Comparison of ENCODE assay signal across 12 mouse cellular contexts in the genomic region with DNA sequence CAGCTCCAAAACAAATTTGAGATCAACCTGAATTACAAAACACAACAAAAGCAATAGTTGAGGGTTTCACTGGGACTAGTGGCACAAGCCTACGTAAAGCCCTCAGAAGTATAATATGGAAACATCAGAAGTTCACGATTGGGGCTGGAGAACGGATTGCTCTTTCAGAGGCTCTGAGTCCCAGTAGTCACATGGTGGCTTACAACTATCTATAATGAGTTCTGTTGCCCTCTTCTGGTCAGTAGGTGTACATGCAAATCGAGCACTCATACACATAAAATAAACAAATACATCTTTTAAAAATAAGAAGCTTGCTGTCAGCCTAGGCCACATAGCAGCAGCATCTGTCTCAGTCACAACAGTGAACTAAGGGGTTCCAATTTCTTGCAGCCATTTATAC. TPM values are rescaled to one million over a fixed set of nuclear protein-coding genes. Genes with fewer than 3 reads are reported as not detected.
DNase-seq lines count a peak whose midpoint lies in the region; ATAC-seq lines count a peak whose summit lies in the region.
"Had no signal": no experiment of that assay in that cellular context is flagged by ENCODE, and none has a peak within 500 bp of the region (broad histone marks: within the 10 kb centered on the region; RNA-seq: fewer than 3 reads in every experiment).

No protein-coding gene starts in this region.

- no peak for ATAC-seq in forebrain, embryonic 14.5 days
- ATAC-seq in forebrain, embryonic 15.5 days (replicated peaks): no peak
- ATAC-seq in midbrain, embryonic 11.5 days (ENCODE audit: low FRiP score): no peak
- no peak for ATAC-seq in midbrain, embryonic 13.5 days

- H3K4me2 ChIP-seq in forebrain, embryonic 14.5 days (ENCODE audit: low read length): no peak overlapping the region
- no peak overlapping the region for H3K4me2 ChIP-seq in forebrain, embryonic 15.5 days (replicated peaks)
- H3K4me2 ChIP-seq in midbrain, embryonic 11.5 days: no peak overlapping the region
- no peak overlapping the region for H3K4me2 ChIP-seq in midbrain, embryonic 13.5 days (replicated peaks)
- H3K4me2 ChIP-seq: heart, embryonic 11.5 days had no signal

- H3K27ac ChIP-seq in forebrain, embryonic 14.5 days (ENCODE audit: low read depth, low read length): no peak overlapping the region
- H3K27ac ChIP-seq in forebrain, embryonic 15.5 days (replicated peaks): no peak overlapping the region
- no peak overlapping the region for H3K27ac ChIP-seq in midbrain, embryonic 11.5 days (ENCODE audit: low read depth, low read length)
- H3K27ac ChIP-seq in midbrain, embryonic 13.5 days: no peak overlapping the region

- H3K9me3 ChIP-seq in forebrain, embryonic 14.5 days (replicated peaks; ENCODE audit: control insufficient read depth, low read length): no peaks in the 10 kb centered on the region
- no peaks in the 10 kb centered on the region for H3K9me3 ChIP-seq in forebrain, embryonic 15.5 days
- no peaks in the 10 kb centered on the region for H3K9me3 ChIP-seq in midbrain, embryonic 11.5 days (ENCODE audit: control insufficient read depth, low read length)
- H3K9me3 ChIP-seq in midbrain, embryonic 13.5 days: no peaks in the 10 kb centered on the region

- intact Hi-C loops in left cerebral cortex, postnatal 14 days (cut with DNase I): no loop called here

- no peaks in the 10 kb centered on the region for H3K36me3 ChIP-seq in forebrain, embryonic 14.5 days (ENCODE audit: control insufficient read depth, insufficient read depth, low read length)
- no peaks in the 10 kb centered on the region for H3K36me3 ChIP-seq in forebrain, embryonic 15.5 days
- no peaks in the 10 kb centered on the region for H3K36me3 ChIP-seq in midbrain, embryonic 11.5 days (ENCODE audit: control insufficient read depth, insufficient read depth, low read length)
- no peaks in the 10 kb centered on the region for H3K36me3 ChIP-seq in midbrain, embryonic 13.5 days
- no peaks in the 10 kb centered on the region for H3K36me3 ChIP-seq in splenic B cell, adult 2 months (ENCODE audit: control insufficient read depth, insufficient read depth, low read length, poor library complexity, severe bottlenecking)

- no peaks in the 10 kb centered on the region for H3K27me3 ChIP-seq in forebrain, embryonic 14.5 days (replicated peaks; ENCODE audit: control insufficient read depth, insufficient read depth, low read length)
- H3K27me3 ChIP-seq in forebrain, embryonic 15.5 days: no peaks in the 10 kb centered on the region; the same call in 1 of the 2 replicates
- H3K27me3 ChIP-seq in midbrain, embryonic 11.5 days (ENCODE audit: control insufficient read depth, insufficient read depth, low read length): no peaks in the 10 kb centered on the region
- no peaks in the 10 kb centered on the region for H3K27me3 ChIP-seq in midbrain, embryonic 13.5 days
- H3K27me3 ChIP-seq in splenic B cell, adult 2 months (ENCODE audit: control insufficient read depth, insufficient read depth, low read length, poor library complexity, severe bottlenecking): no peaks in the 10 kb centered on the region

- H3K4me1 ChIP-seq in forebrain, embryonic 14.5 days (ENCODE audit: control insufficient read depth, insufficient read depth, low read length): no peaks in the 10 kb centered on the region
- H3K4me1 ChIP-seq in forebrain, embryonic 15.5 days: no peaks in the 10 kb centered on the region
- H3K4me1 ChIP-seq in midbrain, embryonic 11.5 days (ENCODE audit: control insufficient read depth, insufficient read depth, low read length): no peaks in the 10 kb centered on the region
- H3K4me1 ChIP-seq in midbrain, embryonic 13.5 days (replicated peaks): no peaks in the 10 kb centered on the region

- H3K9ac ChIP-seq in forebrain, embryonic 14.5 days (ENCODE audit: low read length): no peak overlapping the region
- no peak overlapping the region for H3K9ac ChIP-seq in forebrain, embryonic 15.5 days (replicated peaks)
- no peak overlapping the region for H3K9ac ChIP-seq in midbrain, embryonic 11.5 days (ENCODE audit: low read length)
- no peak overlapping the region for H3K9ac ChIP-seq in midbrain, embryonic 13.5 days (replicated peaks)

- WGBS in forebrain, embryonic 14.5 days: 59% methylated on average over 4 of the region's 4 CpGs
- WGBS in forebrain, embryonic 15.5 days: 65% methylated on average over 4 of the region's 4 CpGs
- 68% methylated on average over 4 of the region's 4 CpGs for WGBS in midbrain, embryonic 11.5 days
- WGBS in midbrain, embryonic 13.5 days: 74% methylated on average over 4 of the region's 4 CpGs

- H3K4me3 ChIP-seq in forebrain, embryonic 14.5 days (ENCODE audit: low read depth, low read length): no peak overlapping the region
- no peak overlapping the region for H3K4me3 ChIP-seq in forebrain, embryonic 15.5 days
- H3K4me3 ChIP-seq in midbrain, embryonic 11.5 days (ENCODE audit: low read depth, low read length): no peak overlapping the region
- H3K4me3 ChIP-seq in midbrain, embryonic 13.5 days (replicated peaks): no peak overlapping the region

- DNase-seq in forebrain, embryonic 14.5 days (ENCODE audit: low spot score): peak; percentile 31
- peak; percentile 81 for DNase-seq in midbrain, embryonic 11.5 days (ENCODE audit: low spot score, missing footprints)
- peak; percentile 42 for DNase-seq in embryo, embryonic 10.5 days (ENCODE audit: low spot score)
- DNase-seq in splenic B cell, adult 2 months (ENCODE audit: low read depth, low spot score): peak; percentile 67
- DNase-seq in cerebellum, postnatal 36 days: no peak
- no peak for DNase-seq in left cerebral cortex, postnatal 14 days (ENCODE audit: low spot score in 2 of 2)
- DNase-seq: adrenal gland, postnatal 14 days; cerebellum, adult 18-20 months had no signal

RNA-seq across cellular contexts. Expression of gene 1700016K19Rik, which starts 16.5 kb away (rescaled TPM):
- polyA plus RNA-seq in forebrain, embryonic 14.5 days (2014; fragmentation: Nextera tagmentation; extraction: Ambion mirVana): 1.8 and 2.5 TPM in 2 replicates
- polyA plus RNA-seq in forebrain, embryonic 15.5 days (2015; fragmentation: Nextera tagmentation; extraction: Ambion mirVana): 2.1 and 4.1 TPM in 2 replicates
- 0.23 TPM in 1 of 2 replicates, not detected in the other for polyA plus RNA-seq in midbrain, embryonic 11.5 days (2014; fragmentation: Nextera tagmentation; extraction: Ambion mirVana)
- 0.97 and 1.8 TPM in 2 replicates for polyA plus RNA-seq in midbrain, embryonic 13.5 days (2015; fragmentation: Nextera tagmentation; extraction: Ambion mirVana)
- total RNA-seq in left cerebral cortex, postnatal 14 days (2021): 1 to 10 TPM; 3.8 to 6.8 TPM
- total RNA-seq: adrenal gland, postnatal 14 days; liver, adult 2 months had no signal
- polyA plus RNA-seq: heart, embryonic 11.5 days had no signal

RNA-seq across cellular contexts. Expression of gene Rflnb, which starts 44.4 kb away (rescaled TPM):
- 3.6 and 4.6 TPM in 2 replicates for polyA plus RNA-seq in forebrain, embryonic 14.5 days (2014; fragmentation: Nextera tagmentation; extraction: Ambion mirVana)
- polyA plus RNA-seq in forebrain, embryonic 15.5 days (2015; fragmentation: Nextera tagmentation; extraction: Ambion mirVana): 5.9 and 6.1 TPM in 2 replicates
- 13.4 and 13.9 TPM in 2 replicates for polyA plus RNA-seq in midbrain, embryonic 11.5 days (2014; fragmentation: Nextera tagmentation; extraction: Ambion mirVana)
- 6.2 and 7.2 TPM in 2 replicates for polyA plus RNA-seq in midbrain, embryonic 13.5 days (2015; fragmentation: Nextera tagmentation; extraction: Ambion mirVana)
- total RNA-seq in left cerebral cortex, postnatal 14 days (2021): 10 to 100 TPM; 14.3 to 15.8 TPM

RNA-seq across cellular contexts. Expression of gene Rph3al, which starts 45.0 kb away (rescaled TPM):
- 1.6 and 2.8 TPM in 2 replicates for polyA plus RNA-seq in forebrain, embryonic 14.5 days (2014; fragmentation: Nextera tagmentation; extraction: Ambion mirVana)
- polyA plus RNA-seq in forebrain, embryonic 15.5 days (2015; fragmentation: Nextera tagmentation; extraction: Ambion mirVana): 1.1 and 1.5 TPM in 2 replicates
- polyA plus RNA-seq in midbrain, embryonic 11.5 days (2014; fragmentation: Nextera tagmentation; extraction: Ambion mirVana): 0.66 and 1.1 TPM in 2 replicates
- 1.9 and 2.4 TPM in 2 replicates for polyA plus RNA-seq in midbrain, embryonic 13.5 days (2015; fragmentation: Nextera tagmentation; extraction: Ambion mirVana)
- 1 to 10 TPM; 2.9 to 3.4 TPM for total RNA-seq in left cerebral cortex, postnatal 14 days (2021)

Comparison
In these comparisons a context has a peak if more than half of its experiments do, and no peak if none do; other contexts are left out.
1. DNase-seq: peak in forebrain, embryonic 14.5 days (single experiment), midbrain, embryonic 11.5 days (single experiment), embryo, embryonic 10.5 days (single experiment) and splenic B cell, adult 2 months (single experiment); none in cerebellum, postnatal 36 days (0 of 2) and left cerebral cortex, postnatal 14 days (0 of 2).